13 mouse cellular contexts compared by ENCODE assay signal in the genomic region with DNA sequence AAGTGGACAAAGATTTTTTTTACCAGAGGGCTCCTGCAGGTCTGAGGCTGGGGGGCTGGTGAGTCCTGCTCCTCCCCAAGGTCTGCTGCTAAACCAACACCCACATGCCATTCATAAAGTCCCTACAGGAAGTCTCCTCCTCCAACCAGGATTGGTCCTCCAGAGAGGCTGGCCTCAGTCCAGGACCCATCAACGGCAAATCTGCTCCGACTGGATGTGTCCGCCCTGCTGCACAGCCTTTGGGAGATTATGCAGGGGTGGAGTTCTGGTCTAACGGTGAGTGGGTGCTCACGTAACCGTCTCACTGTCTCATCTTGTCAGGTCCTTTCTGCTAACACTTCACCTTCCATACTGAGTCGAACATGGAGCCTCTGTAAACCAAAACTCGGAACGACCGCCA.
DNase-seq lines count a peak whose midpoint lies in the region; ATAC-seq and TF ChIP-seq lines count a peak whose summit lies in the region.
"Had no signal": no experiment of that assay in that cellular context is flagged by ENCODE, and none has a peak within 500 bp of the region (broad histone marks: within the 10 kb centered on the region; RNA-seq: fewer than 3 reads in every experiment).

No protein-coding gene starts in this region.

- TF ChIP-seq CTCF in brain, embryonic 14.5 days (IDR thresholded peaks at IDR 0.05; ENCODE audit: borderline replicate concordance, extremely low read depth, insufficient read depth, insufficient read length): no peak
- TF ChIP-seq CTCF in cerebellum, adult 2 months (IDR thresholded peaks at IDR 0.05; ENCODE audit: borderline replicate concordance, insufficient read depth, low read depth, low read length): no peak

- intact Hi-C loops in heart, postnatal 25 days (cut with DNase I): no loop called here
- intact Hi-C loops in heart, postnatal 10 days (cut with DNase I): no loop called here

- H3K27me3 ChIP-seq in lung, embryonic 15.5 days: no peaks in the 10 kb centered on the region
- no peaks in the 10 kb centered on the region for H3K27me3 ChIP-seq in cerebellum, adult 2 months (ENCODE audit: control insufficient read depth, insufficient read depth, low read length)
- H3K27me3 ChIP-seq: limb, embryonic 13.5 days had no signal

- no peak overlapping the region for H3K9ac ChIP-seq in lung, embryonic 15.5 days
- H3K9ac ChIP-seq: embryonic facial prominence, embryonic 13.5 days; limb, embryonic 13.5 days had no signal

- TF ChIP-seq POLR2A in brain, embryonic 14.5 days (IDR thresholded peaks at IDR 0.05; ENCODE audit: borderline replicate concordance, extremely low read depth, insufficient read depth, insufficient read length, poor library complexity, severe bottlenecking): no peak
- no peak for TF ChIP-seq POLR2A in cerebellum, adult 2 months (IDR thresholded peaks at IDR 0.05; ENCODE audit: borderline replicate concordance, insufficient read depth, low read length)

- H3K4me2 ChIP-seq in lung, embryonic 15.5 days: no peak overlapping the region; the same call in 1 of the 2 replicates
- H3K4me2 ChIP-seq: embryonic facial prominence, embryonic 13.5 days; limb, embryonic 13.5 days had no signal

- H3K27ac ChIP-seq in lung, embryonic 15.5 days: no peak overlapping the region
- H3K27ac ChIP-seq in cerebellum, adult 2 months (ENCODE audit: insufficient read depth, low read length): no peak overlapping the region
- H3K27ac ChIP-seq: embryonic facial prominence, embryonic 13.5 days; limb, embryonic 13.5 days had no signal

- no peak overlapping the region for H3K4me3 ChIP-seq in lung, embryonic 15.5 days
- H3K4me3 ChIP-seq in cerebellum, adult 2 months (replicated peaks; ENCODE audit: insufficient read depth, low read depth, low read length): no peak overlapping the region
- H3K4me3 ChIP-seq: embryonic facial prominence, embryonic 13.5 days; limb, embryonic 13.5 days had no signal

- H3K36me3 ChIP-seq in lung, embryonic 15.5 days: no peaks in the 10 kb centered on the region
- H3K36me3 ChIP-seq: embryonic facial prominence, embryonic 13.5 days; limb, embryonic 13.5 days had no signal

- DNase-seq in heart, adult 18-20 months: peak; percentile 25 to 27
- DNase-seq in heart, postnatal 25 days (ENCODE audit: low spot score): no peak
- no peak for DNase-seq in lung, postnatal 25 days (ENCODE audit: low spot score)
- DNase-seq in brain, embryonic 14.5 days (ENCODE audit: low read depth): peak; percentile 40
- DNase-seq in heart, postnatal 10 days: peak; percentile 37 to 52
- DNase-seq in adrenal gland, adult 8-10 months: no peak
- no peak for DNase-seq in cerebellum, adult 2 months
- DNase-seq: adrenal gland, postnatal 36 days; cerebellum, adult 8-10 months; right cerebral cortex, adult 18-20 months had no signal

- ATAC-seq in lung, embryonic 15.5 days (ENCODE audit: borderline replicate concordance, extremely low read depth, low FRiP score, low TSS enrichment): peak; percentile 63; the same call in 1 of the 2 replicates

- H3K9me3 ChIP-seq in lung, embryonic 15.5 days: no peaks in the 10 kb centered on the region
- H3K9me3 ChIP-seq: embryonic facial prominence, embryonic 13.5 days; limb, embryonic 13.5 days had no signal

- no peaks in the 10 kb centered on the region; the same call in 1 of the 2 replicates for H3K4me1 ChIP-seq in lung, embryonic 15.5 days
- H3K4me1 ChIP-seq in cerebellum, adult 2 months (ENCODE audit: control insufficient read depth, insufficient read depth, low read length): no peaks in the 10 kb centered on the region

- 45% methylated on average over 10 of the region's 10 CpGs for WGBS in lung, embryonic 15.5 days
- 30% methylated on average over 10 of the region's 10 CpGs for WGBS in cerebellum, adult 2 months

Comparison
In these comparisons a context has a peak if more than half of its experiments do, and no peak if none do; other contexts are left out.
1. DNase-seq: peak in heart, adult 18-20 months (2 of 2), brain, embryonic 14.5 days (single experiment) and heart, postnatal 10 days (2 of 2); none in heart, postnatal 25 days (single experiment), lung, postnatal 25 days (single experiment), adrenal gland, adult 8-10 months (single experiment) and cerebellum, adult 2 months (0 of 2).